In the genomic region with DNA sequence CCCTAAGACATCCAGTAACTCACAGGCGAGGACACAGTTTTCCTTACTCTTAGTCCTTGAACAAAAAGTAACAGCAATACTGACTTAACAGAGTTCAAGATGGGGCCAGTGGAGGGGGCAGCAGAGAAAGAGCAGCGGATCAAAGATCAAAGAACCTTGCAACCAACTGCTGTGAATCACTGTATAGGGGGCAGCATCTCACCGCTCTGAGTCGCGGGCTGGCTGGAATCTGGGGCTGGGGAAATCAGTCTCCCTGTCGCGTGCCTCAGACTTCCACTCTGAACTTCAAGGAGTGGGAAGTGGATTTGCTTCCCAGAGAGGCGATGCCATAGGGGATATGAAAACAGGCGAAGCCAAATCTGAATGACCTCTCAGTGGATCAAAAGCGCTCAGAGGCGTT, we compare ENCODE assay signal across 8 mouse cellular contexts. TPM values are rescaled to one million over a fixed set of nuclear protein-coding genes. Genes with fewer than 3 reads are reported as not detected.
A peak's percentile ranks its signal among the peaks of the same experiment; 100 is the strongest.
DNase-seq lines count a peak whose midpoint lies in the region; ATAC-seq and TF ChIP-seq lines count a peak whose summit lies in the region.

No protein-coding gene starts in this region.

- H3K4me1 ChIP-seq in kidney, adult 2 months (ENCODE audit: control insufficient read depth, insufficient read depth, low read length): no peaks in the 10 kb centered on the region; the same call in 1 of the 2 replicates
- H3K4me1 ChIP-seq in heart, embryonic 13.5 days: peaks cover 48% of the 10 kb centered on the region
- peaks cover 26% of the 10 kb centered on the region for H3K4me1 ChIP-seq in limb, embryonic 15.5 days
- H3K4me1 ChIP-seq in neural tube, embryonic 11.5 days (ENCODE audit: control insufficient read depth, insufficient read depth, low read length): peaks cover 16% of the 10 kb centered on the region

- no peak overlapping the region for H3K27ac ChIP-seq in kidney, adult 2 months (ENCODE audit: insufficient read depth, low read depth, low read length)
- peak overlapping the region; percentile 60 for H3K27ac ChIP-seq in heart, embryonic 13.5 days (replicated peaks)
- H3K27ac ChIP-seq in limb, embryonic 15.5 days: no peak overlapping the region
- H3K27ac ChIP-seq in neural tube, embryonic 11.5 days (ENCODE audit: low read depth, low read length): no peak overlapping the region

- DNase-seq in kidney, adult 2 months: peak; percentile 7
- no peak for DNase-seq in kidney, adult 11 months
- DNase-seq in adrenal gland, postnatal 25 days: peak; percentile 44
- DNase-seq in neural tube, embryonic 11.5 days (ENCODE audit: low spot score): peak; percentile 64
- DNase-seq in urinary bladder, postnatal 10 days (ENCODE audit: low spot score): no peak
- no peak for DNase-seq in gastrocnemius, postnatal 4 days (ENCODE audit: low spot score in 2 of 2)

- no peak for ATAC-seq in heart, embryonic 13.5 days (ENCODE audit: extremely low read depth, insufficient number of reproducible peaks, low FRiP score, low TSS enrichment)
- no peak for ATAC-seq in limb, embryonic 15.5 days (ENCODE audit: insufficient number of reproducible peaks, low FRiP score, low TSS enrichment, low read depth)
- ATAC-seq in neural tube, embryonic 11.5 days (ENCODE audit: insufficient read depth, low FRiP score, low TSS enrichment): no peak

- H3K9me3 ChIP-seq in heart, embryonic 13.5 days: no peaks in the 10 kb centered on the region
- no peaks in the 10 kb centered on the region for H3K9me3 ChIP-seq in limb, embryonic 15.5 days
- H3K9me3 ChIP-seq in neural tube, embryonic 11.5 days (ENCODE audit: control insufficient read depth, low read length): no peaks in the 10 kb centered on the region

- TF ChIP-seq CTCF in kidney, adult 2 months (conservative IDR thresholded peaks at IDR 0.05; ENCODE audit: insufficient read depth, insufficient read length, low read depth, low read length): no peak

- WGBS in kidney, adult 2 months: 10% methylated on average over 11 of the region's 11 CpGs
- 4% methylated on average over 11 of the region's 11 CpGs for WGBS in heart, embryonic 13.5 days
- WGBS in limb, embryonic 15.5 days: 2% methylated on average over 11 of the region's 11 CpGs
- 0% methylated on average over 11 of the region's 11 CpGs for WGBS in neural tube, embryonic 11.5 days

- peak overlapping the region; percentile 94 for H3K4me2 ChIP-seq in heart, embryonic 13.5 days
- peak overlapping the region; percentile 20 for H3K4me2 ChIP-seq in limb, embryonic 15.5 days
- peak overlapping the region; percentile 79 for H3K4me2 ChIP-seq in neural tube, embryonic 11.5 days (ENCODE audit: low read depth)

- no peaks in the 10 kb centered on the region; the same call in 1 of the 2 replicates for H3K27me3 ChIP-seq in kidney, adult 2 months (replicated peaks; ENCODE audit: control insufficient read depth, insufficient read depth, low read length)
- H3K27me3 ChIP-seq in heart, embryonic 13.5 days (replicated peaks): no peaks in the 10 kb centered on the region
- peaks cover 49% of the 10 kb centered on the region for H3K27me3 ChIP-seq in limb, embryonic 15.5 days
- H3K27me3 ChIP-seq in neural tube, embryonic 11.5 days (ENCODE audit: control insufficient read depth, insufficient read depth, low read length): 0 out of 2 replicates have a peak, but pooled peaks cover 5% of the 10 kb centered on the region

- H3K36me3 ChIP-seq in kidney, adult 2 months (ENCODE audit: control insufficient read depth, insufficient read depth, low read length): no peaks in the 10 kb centered on the region
- no peaks in the 10 kb centered on the region for H3K36me3 ChIP-seq in heart, embryonic 13.5 days
- H3K36me3 ChIP-seq in limb, embryonic 15.5 days: no peaks in the 10 kb centered on the region
- no peaks in the 10 kb centered on the region for H3K36me3 ChIP-seq in neural tube, embryonic 11.5 days (ENCODE audit: control insufficient read depth, insufficient read depth, low read length)

- no peak for TF ChIP-seq POLR2A in kidney, adult 2 months (IDR thresholded peaks at IDR 0.05; ENCODE audit: low read depth, low read length)

- no peak overlapping the region for H3K4me3 ChIP-seq in kidney, adult 2 months (ENCODE audit: insufficient read depth, low read depth, low read length)
- H3K4me3 ChIP-seq in heart, embryonic 13.5 days: peak overlapping the region; percentile 88
- peak overlapping the region; percentile 9; the same call in 1 of the 2 replicates for H3K4me3 ChIP-seq in limb, embryonic 15.5 days
- H3K4me3 ChIP-seq in neural tube, embryonic 11.5 days (ENCODE audit: low read depth, low read length): no peak overlapping the region

- peak overlapping the region; percentile 93 for H3K9ac ChIP-seq in heart, embryonic 13.5 days
- no peak overlapping the region for H3K9ac ChIP-seq in limb, embryonic 15.5 days
- no peak overlapping the region for H3K9ac ChIP-seq in neural tube, embryonic 11.5 days (ENCODE audit: low read length)

RNA-seq across cellular contexts. Expression of a gene that starts 1.8 kb away (rescaled TPM):
- polyA plus RNA-seq in kidney, adult 2 months (2012; rRNA removed): 3.7 and 4.0 TPM in 2 replicates
- total RNA-seq in adrenal gland, postnatal 25 days (2021): 31.2 and 31.4 TPM in 2 replicates
- 6.8 and 7.0 TPM in 2 replicates for polyA plus RNA-seq in heart, embryonic 13.5 days (2015; fragmentation: Nextera tagmentation; extraction: Ambion mirVana)
- polyA plus RNA-seq in limb, embryonic 15.5 days (2015; fragmentation: Nextera tagmentation; extraction: Ambion mirVana): 0.72 and 0.77 TPM in 2 replicates
- polyA plus RNA-seq in neural tube, embryonic 11.5 days (2014; fragmentation: Nextera tagmentation; extraction: Ambion mirVana): 1.3 and 2.7 TPM in 2 replicates
- 1 to 10 TPM; 1.7 to 1.9 TPM for total RNA-seq in gastrocnemius, postnatal 4 days (2021)

Comparison
In these comparisons a context has a peak if more than half of its experiments do, and no peak if none do; other contexts are left out.
1. DNase-seq: peak in kidney, adult 2 months (single experiment), adrenal gland, postnatal 25 days (single experiment) and neural tube, embryonic 11.5 days (single experiment); none in kidney, adult 11 months (single experiment), urinary bladder, postnatal 10 days (single experiment) and gastrocnemius, postnatal 4 days (0 of 2).
2. H3K4me3 ChIP-seq: peak in heart, embryonic 13.5 days (single experiment) and limb, embryonic 15.5 days (single experiment); none in kidney, adult 2 months (single experiment) and neural tube, embryonic 11.5 days (single experiment).
3. H3K4me2 ChIP-seq: peak in every context shown above with its lines; median percentile 94 in heart, embryonic 13.5 days; 79 in neural tube, embryonic 11.5 days; 20 in limb, embryonic 15.5 days.